ENCODE assay signal across 28 mouse cellular contexts in genomic region chr9:114922209-114922608, GRCm38 (mm10). TPM values are rescaled to one million over a fixed set of nuclear protein-coding genes. Genes with fewer than 3 reads are reported as not detected.
"Had no signal": no experiment of that assay in that cellular context is flagged by ENCODE, and none has a peak within 500 bp of the region (broad histone marks: within the 10 kb centered on the region; RNA-seq: fewer than 3 reads in every experiment).

No protein-coding gene starts in this region.

- DNase-seq: cerebellum, adult 2 months; cerebellum, adult 8-10 months; cerebellum, adult 9-10 months; cerebellum, adult 9-11 months; cerebellum, postnatal 10 days; cerebellum, postnatal 14 days; cerebellum, postnatal 25 days; cerebellum, postnatal 36 days; embryo, embryonic 11 days; forebrain, postnatal 0 days; gastrocnemius, adult 2 months; gastrocnemius, postnatal 10 days; gastrocnemius, postnatal 14 days; gastrocnemius, postnatal 25 days; gastrocnemius, postnatal 36 days; heart, adult 18-20 months; heart, adult 2 months had no signal

- H3K4me3 ChIP-seq: embryonic facial prominence, embryonic 10.5 days; embryonic facial prominence, embryonic 12.5 days; embryonic facial prominence, embryonic 13.5 days; embryonic facial prominence, embryonic 15.5 days; erythroblast, embryonic 14.5 days; forebrain, embryonic 10.5 days; forebrain, embryonic 12.5 days; forebrain, embryonic 13.5 days; forebrain, embryonic 15.5 days; gastrocnemius, adult 2 months; heart, adult 2 months had no signal

- H3K27me3 ChIP-seq: embryonic facial prominence, embryonic 12.5 days; embryonic facial prominence, embryonic 13.5 days; embryonic facial prominence, embryonic 15.5 days; forebrain, embryonic 12.5 days; forebrain, embryonic 13.5 days; forebrain, embryonic 15.5 days had no signal

- H3K4me2 ChIP-seq: embryonic facial prominence, embryonic 12.5 days; embryonic facial prominence, embryonic 13.5 days; embryonic facial prominence, embryonic 15.5 days; forebrain, embryonic 12.5 days; forebrain, embryonic 13.5 days; forebrain, embryonic 15.5 days had no signal

- ATAC-seq: forebrain, embryonic 13.5 days; forebrain, embryonic 14.5 days; forebrain, embryonic 15.5 days; forebrain, embryonic 16.5 days; forebrain, postnatal 0 days had no signal

- H3K9ac ChIP-seq: embryonic facial prominence, embryonic 12.5 days; embryonic facial prominence, embryonic 13.5 days; embryonic facial prominence, embryonic 15.5 days; forebrain, embryonic 12.5 days; forebrain, embryonic 13.5 days; forebrain, embryonic 15.5 days; forebrain, postnatal 0 days had no signal

- H3K9me3 ChIP-seq: embryonic facial prominence, embryonic 10.5 days; embryonic facial prominence, embryonic 12.5 days; embryonic facial prominence, embryonic 13.5 days; embryonic facial prominence, embryonic 15.5 days; forebrain, embryonic 10.5 days; forebrain, embryonic 12.5 days; forebrain, embryonic 13.5 days; forebrain, embryonic 15.5 days had no signal

- H3K27ac ChIP-seq: embryonic facial prominence, embryonic 10.5 days; embryonic facial prominence, embryonic 12.5 days; embryonic facial prominence, embryonic 13.5 days; embryonic facial prominence, embryonic 15.5 days; forebrain, embryonic 10.5 days; forebrain, embryonic 12.5 days; forebrain, embryonic 13.5 days; forebrain, embryonic 15.5 days; heart, adult 2 months had no signal

- H3K36me3 ChIP-seq: embryonic facial prominence, embryonic 12.5 days; forebrain, embryonic 15.5 days had no signal

RNA-seq across cellular contexts. Expression of gene Osbpl10, which starts 56.2 kb away (rescaled TPM):
- polyA plus RNA-seq: erythroblast, embryonic 14.5 days had no signal
